ENCODE assay signal across 9 mouse cellular contexts in genomic region chr4:32153356-32153755, GRCm38 (mm10).
A peak's percentile ranks its signal among the peaks of the same experiment; 100 is the strongest.
DNase-seq lines count a peak whose midpoint lies in the region; ATAC-seq and TF ChIP-seq lines count a peak whose summit lies in the region.
"Had no signal": no experiment of that assay in that cellular context is flagged by ENCODE, and none has a peak within 500 bp of the region (broad histone marks: within the 10 kb centered on the region; RNA-seq: fewer than 3 reads in every experiment).

No protein-coding gene starts in this region.

- H3K4me1 ChIP-seq in forebrain, embryonic 11.5 days (replicated peaks; ENCODE audit: control insufficient read depth, insufficient read depth, low read length): no peaks in the 10 kb centered on the region
- H3K4me1 ChIP-seq in forebrain, embryonic 10.5 days: peaks cover 12% of the 10 kb centered on the region
- no peaks in the 10 kb centered on the region for H3K4me1 ChIP-seq in MEL (ENCODE audit: control insufficient read depth in 1 of 2, insufficient read depth in 2 of 2, low read length in 2 of 2)
- peaks cover 5% of the 10 kb centered on the region; the same call in 1 of the 2 replicates for H3K4me1 ChIP-seq in hindbrain, embryonic 13.5 days (replicated peaks)
- no peaks in the 10 kb centered on the region for H3K4me1 ChIP-seq in liver, embryonic 11.5 days (replicated peaks; ENCODE audit: control insufficient read depth, insufficient read depth, low read length)

- peak; percentile 60 for DNase-seq in forebrain, embryonic 11.5 days (ENCODE audit: low spot score)
- no peak for DNase-seq in forebrain, embryonic 10.5 days (ENCODE audit: extremely low spot score, low spot score)
- peak; percentile 43 for DNase-seq in MEL (ENCODE audit: low read depth, low spot score)
- DNase-seq in embryo, embryonic 11 days: peak; percentile 58
- DNase-seq in liver, embryonic 11.5 days (ENCODE audit: low spot score): no peak
- DNase-seq in neural tube, embryonic 10.5 days (ENCODE audit: extremely low spot score, low spot score): peak; percentile 40

- H3K27ac ChIP-seq in forebrain, embryonic 11.5 days (ENCODE audit: low read depth, low read length): no peak overlapping the region
- H3K27ac ChIP-seq in forebrain, embryonic 10.5 days: no peak overlapping the region
- H3K27ac ChIP-seq in MEL (ENCODE audit: control insufficient read depth, low read depth, low read length): no peak overlapping the region
- H3K27ac ChIP-seq in hindbrain, embryonic 13.5 days: no peak overlapping the region
- H3K27ac ChIP-seq in liver, embryonic 11.5 days (ENCODE audit: low read depth, low read length): no peak overlapping the region

- H3K79me2 ChIP-seq in MEL (ENCODE audit: control insufficient read depth, insufficient read depth, low read length, poor library complexity): no peaks in the 10 kb centered on the region

- no peak overlapping the region for H3K4me3 ChIP-seq in forebrain, embryonic 11.5 days (ENCODE audit: low read depth, low read length)
- no peak overlapping the region for H3K4me3 ChIP-seq in forebrain, embryonic 10.5 days
- no peak overlapping the region for H3K4me3 ChIP-seq in MEL (ENCODE audit: control insufficient read depth in 1 of 2, insufficient read depth in 1 of 2, low read depth in 2 of 2, low read length in 2 of 2)
- H3K4me3 ChIP-seq in hindbrain, embryonic 13.5 days: no peak overlapping the region
- no peak overlapping the region for H3K4me3 ChIP-seq in liver, embryonic 11.5 days (ENCODE audit: low read depth, low read length)

- TF ChIP-seq RAD21 in MEL (IDR thresholded peaks at IDR 0.05; ENCODE audit: low read depth, low read length): peak; percentile 51

- TF ChIP-seq EP300 in MEL (IDR thresholded peaks at IDR 0.05; ENCODE audit: low read depth in 1 of 2, low read length in 2 of 2): no peak

- peak; percentile 71 for ATAC-seq in forebrain, embryonic 11.5 days (replicated peaks; ENCODE audit: low FRiP score)
- peak; percentile 75 for ATAC-seq in hindbrain, embryonic 13.5 days (ENCODE audit: low FRiP score)
- peak; percentile 71 for ATAC-seq in liver, embryonic 11.5 days (replicated peaks; ENCODE audit: low FRiP score)
- no peak for ATAC-seq in inflammation-experienced regulatory T-cells, adult 6 months

- WGBS in forebrain, embryonic 11.5 days: 76% methylated on average over 4 of the region's 4 CpGs
- WGBS in forebrain, embryonic 10.5 days: 82% methylated on average over 4 of the region's 4 CpGs
- 85% methylated on average over 4 of the region's 4 CpGs for WGBS in hindbrain, embryonic 13.5 days
- WGBS in liver, embryonic 11.5 days: 75% methylated on average over 4 of the region's 4 CpGs

- no peaks in the 10 kb centered on the region for H3K27me3 ChIP-seq in forebrain, embryonic 11.5 days (ENCODE audit: control insufficient read depth, insufficient read depth, low read length)
- peaks cover 6% of the 10 kb centered on the region; the same call in 1 of the 2 replicates for H3K27me3 ChIP-seq in forebrain, embryonic 10.5 days (ENCODE audit: poor library complexity, severe bottlenecking)
- peaks cover 0 to 3% of the 10 kb centered on the region in 2 experiments for H3K27me3 ChIP-seq in MEL (ENCODE audit: control insufficient read depth in 1 of 2, insufficient read depth in 2 of 2, low read length in 2 of 2)
- H3K27me3 ChIP-seq in hindbrain, embryonic 13.5 days: no peaks in the 10 kb centered on the region
- no peaks in the 10 kb centered on the region for H3K27me3 ChIP-seq in liver, embryonic 11.5 days (replicated peaks; ENCODE audit: control insufficient read depth, insufficient read depth, low read length)

- no peak overlapping the region for H3K4me2 ChIP-seq in forebrain, embryonic 11.5 days (ENCODE audit: low read depth, low read length, severe bottlenecking)
- no peak overlapping the region for H3K4me2 ChIP-seq in hindbrain, embryonic 13.5 days
- H3K4me2 ChIP-seq in liver, embryonic 11.5 days: no peak overlapping the region

- peak; percentile 48 to 50 (median 49) for TF ChIP-seq CTCF in MEL (IDR thresholded peaks at IDR 0.05 in 2 of 3, conservative IDR thresholded peaks at IDR 0.05 in 1 of 3; ENCODE audit: control insufficient read depth in 1 of 3, insufficient read depth in 1 of 3, low read depth in 2 of 3, low read length in 3 of 3, poor library complexity in 1 of 3, severe bottlenecking in 1 of 3)

- no peak overlapping the region for H3K9ac ChIP-seq in forebrain, embryonic 11.5 days (ENCODE audit: low read length)
- no peak overlapping the region for H3K9ac ChIP-seq in MEL (ENCODE audit: control insufficient read depth, low read depth, low read length, poor library complexity, severe bottlenecking)
- H3K9ac ChIP-seq in hindbrain, embryonic 13.5 days: no peak overlapping the region
- no peak overlapping the region for H3K9ac ChIP-seq in liver, embryonic 11.5 days (ENCODE audit: low read depth, low read length)

- no peaks in the 10 kb centered on the region for H3K36me3 ChIP-seq in forebrain, embryonic 11.5 days (ENCODE audit: control insufficient read depth, insufficient read depth, low read length)
- H3K36me3 ChIP-seq in forebrain, embryonic 10.5 days (replicated peaks): no peaks in the 10 kb centered on the region
- no peaks in the 10 kb centered on the region for H3K36me3 ChIP-seq in MEL (ENCODE audit: control insufficient read depth in 1 of 2, insufficient read depth in 2 of 2, low read length in 2 of 2)
- H3K36me3 ChIP-seq in hindbrain, embryonic 13.5 days: no peaks in the 10 kb centered on the region
- no peaks in the 10 kb centered on the region for H3K36me3 ChIP-seq in liver, embryonic 11.5 days (ENCODE audit: control insufficient read depth, insufficient read depth, low read length)
- H3K36me3 ChIP-seq: G1E had no signal

- TF ChIP-seq POLR2A in MEL (IDR thresholded peaks at IDR 0.05; ENCODE audit: control insufficient read depth in 1 of 2, insufficient read depth in 1 of 2, low read depth in 1 of 2, low read length in 2 of 2, poor library complexity in 1 of 2): no peak

- H3K9me3 ChIP-seq in forebrain, embryonic 11.5 days (ENCODE audit: control insufficient read depth, low read length): no peaks in the 10 kb centered on the region
- no peaks in the 10 kb centered on the region for H3K9me3 ChIP-seq in forebrain, embryonic 10.5 days
- no peaks in the 10 kb centered on the region for H3K9me3 ChIP-seq in MEL (replicated peaks; ENCODE audit: insufficient read depth, low read length)
- no peaks in the 10 kb centered on the region for H3K9me3 ChIP-seq in hindbrain, embryonic 13.5 days
- no peaks in the 10 kb centered on the region for H3K9me3 ChIP-seq in liver, embryonic 11.5 days (ENCODE audit: control insufficient read depth, low read length)
- H3K9me3 ChIP-seq: G1E had no signal

TF ChIP-seq in MEL, 35 proteins besides CTCF, POLR2A, EP300 and RAD21:
- TF ChIP-seq USF2 (IDR thresholded peaks at IDR 0.05; ENCODE audit: borderline replicate concordance in 1 of 2, insufficient read depth in 1 of 2, low read depth in 1 of 2, low read length in 2 of 2) (no peak), ZC3H11A (IDR thresholded peaks at IDR 0.05; ENCODE audit: low read depth, low read length) (peak; percentile 53), GATA1 (IDR thresholded peaks at IDR 0.05; ENCODE audit: low read depth, low read length) (no peak), MYC (IDR thresholded peaks at IDR 0.05; ENCODE audit: low read depth, low read length) (no peak), UBTF (IDR thresholded peaks at IDR 0.05; ENCODE audit: borderline replicate concordance, insufficient read depth, low read depth, low read length) (no peak), HCFC1 (IDR thresholded peaks at IDR 0.05; ENCODE audit: low read depth, low read length) (no peak), TCF12 (IDR thresholded peaks at IDR 0.05; ENCODE audit: low read depth, low read length) (no peak), SMC3 (IDR thresholded peaks at IDR 0.05; ENCODE audit: low read depth, low read length) (peak; percentile 66)
TF ChIP-seq in MEL: peak in this region for 2.

Comparison
In these comparisons a context has a peak if more than half of its experiments do, and no peak if none do; other contexts are left out.
1. DNase-seq: peak in forebrain, embryonic 11.5 days (single experiment), MEL (single experiment), embryo, embryonic 11 days (single experiment) and neural tube, embryonic 10.5 days (single experiment); none in forebrain, embryonic 10.5 days (single experiment) and liver, embryonic 11.5 days (single experiment).